Mouse (Mus musculus): Measurements from ENCODE around the gene Gm12117. TPM values are rescaled to one million over a fixed set of nuclear protein-coding genes. Genes with fewer than 3 reads are reported as not detected.

The Gm12117 gene
- total RNA-seq (2012; rRNA removed) = not detected in 2 replicates
- polyA plus RNA-seq (2012; ENCODE audit: insufficient read depth in 1 of 2, insufficient read length in 2 of 2, low read depth in 1 of 2, low replicate concordance in 2 of 2, missing spikeins in 1 of 2) = under 1 TPM in 1 of 2 experiments, not detected in 1; 0.40 TPM

DNA sequence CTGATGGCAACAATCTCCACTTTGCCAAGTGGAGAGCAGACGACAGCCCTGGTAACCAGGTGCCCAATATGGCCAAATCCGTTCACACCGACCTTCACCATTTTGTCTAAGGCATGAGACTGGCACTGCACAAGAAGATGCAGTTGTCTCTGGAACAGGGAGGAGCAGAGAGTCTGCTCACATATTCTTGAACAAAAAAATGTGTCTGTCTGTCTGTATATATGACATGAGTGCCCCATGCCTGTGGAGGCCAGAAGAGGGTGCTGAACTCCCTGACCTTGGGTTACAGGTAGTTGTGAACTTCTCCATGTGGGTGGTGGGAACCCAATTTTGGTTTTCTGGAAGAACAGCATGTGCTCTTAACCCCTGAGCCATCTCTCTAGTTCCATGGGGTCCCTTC, at the start of gene Gm12117:
Gene Gm12117, minus strand, starts transcription at position 101 of the 400 bp plus-strand sequence.
- Histone ChIP-seq H3K9me3 (replicated peaks; ENCODE audit: insufficient read depth, low read length) (no peaks in the 10 kb centered on the region), H3K4me3 (ENCODE audit: control insufficient read depth in 1 of 2, insufficient read depth in 1 of 2, low read depth in 2 of 2, low read length in 2 of 2) (no peak within 1 kb of the TSS), H3K36me3 (ENCODE audit: control insufficient read depth in 1 of 2, insufficient read depth in 2 of 2, low read length in 2 of 2) (no peaks in the 10 kb centered on the region), H3K27ac (ENCODE audit: control insufficient read depth, low read depth, low read length) (no peak within 1 kb of the TSS), H3K9ac (ENCODE audit: control insufficient read depth, low read depth, low read length, poor library complexity, severe bottlenecking) (no peak within 1 kb of the TSS), H3K79me2 (ENCODE audit: control insufficient read depth, insufficient read depth, low read length, poor library complexity) (no peaks in the 10 kb centered on the region), H3K4me1 (ENCODE audit: control insufficient read depth in 1 of 2, insufficient read depth in 2 of 2, low read length in 2 of 2) (no peaks in the 10 kb centered on the region), H3K27me3 (ENCODE audit: control insufficient read depth in 1 of 2, insufficient read depth in 2 of 2, low read length in 2 of 2) (peaks cover 0 to 2% of the 10 kb centered on the region in 2 experiments; a peak in 2 of 4 replicates)
- TF ChIP-seq RCOR1 (IDR thresholded peaks at IDR 0.05; ENCODE audit: low read depth, low read length) (no peak), MAZ (IDR thresholded peaks at IDR 0.05; ENCODE audit: low read depth, low read length) (no peak), CHD2 (IDR thresholded peaks at IDR 0.05; ENCODE audit: low read length) (no peak), NRF1 (IDR thresholded peaks at IDR 0.05; ENCODE audit: insufficient read depth, low read depth, low read length, poor library complexity, severe bottlenecking) (no peak), MYC (IDR thresholded peaks at IDR 0.05; ENCODE audit: low read depth, low read length) (no peak), CHD1 (IDR thresholded peaks at IDR 0.05; ENCODE audit: low read depth, low read length) (no peak), ZKSCAN1 (IDR thresholded peaks at IDR 0.05; ENCODE audit: low read depth, low read length) (no peak), POLR2AphosphoS5 (IDR thresholded peaks at IDR 0.05; ENCODE audit: borderline replicate concordance, low read depth, low read length) (no peak), E2F4 (IDR thresholded peaks at IDR 0.05; ENCODE audit: borderline replicate concordance, low read depth, low read length) (no peak), ZMIZ1 (IDR thresholded peaks at IDR 0.05; ENCODE audit: low read depth, low read length) (no peak), GABPA (IDR thresholded peaks at IDR 0.05; ENCODE audit: low read depth, low read length) (no peak), MAX (IDR thresholded peaks at IDR 0.05; ENCODE audit: low read length) (no peak), TBP (IDR thresholded peaks at IDR 0.05; ENCODE audit: low read depth, low read length) (no peak), JUND (IDR thresholded peaks at IDR 0.05; ENCODE audit: low read depth, low read length) (no peak), KAT2A (conservative IDR thresholded peaks at IDR 0.05; ENCODE audit: low read depth, low read length) (no peak), ZNF384 (IDR thresholded peaks at IDR 0.05; ENCODE audit: low read depth, low read length) (no peak)
- DNase-seq (ENCODE audit: low read depth, low spot score) = no peak

DNA sequence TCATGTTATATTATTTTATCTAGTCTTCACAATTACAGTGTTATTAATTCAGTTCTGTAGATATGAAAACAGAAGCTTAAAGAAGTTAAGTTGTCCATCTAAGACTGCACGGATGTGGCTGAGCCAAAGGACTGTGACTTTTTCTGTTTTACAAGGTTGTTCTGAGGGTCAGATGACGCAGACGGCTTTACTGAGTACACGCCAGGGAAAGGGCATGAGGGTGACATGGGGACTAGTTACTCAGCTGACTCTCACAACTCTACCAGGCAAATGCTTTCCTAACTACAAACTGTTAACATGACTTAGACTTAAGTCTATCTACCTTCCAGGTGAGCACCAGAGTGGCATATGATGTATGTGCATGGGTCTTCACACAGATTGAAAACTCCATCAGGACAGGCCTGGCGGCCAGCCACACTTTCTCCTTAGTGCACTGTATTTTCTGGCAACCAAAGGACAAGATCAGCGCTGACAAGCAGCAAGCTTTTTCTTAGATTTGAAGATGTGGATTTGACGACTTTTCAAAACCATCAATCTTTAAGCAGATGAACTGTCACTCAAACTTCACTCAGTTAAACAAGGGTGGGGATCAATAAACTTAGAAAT, 42.6 kb upstream of the Gm12117 start:
- TF ChIP-seq USF2 (IDR thresholded peaks at IDR 0.05; ENCODE audit: borderline replicate concordance in 1 of 2, insufficient read depth in 1 of 2, low read depth in 1 of 2, low read length in 2 of 2) (no peak), MYB (IDR thresholded peaks at IDR 0.05; ENCODE audit: low read depth, low read length) (no peak), POLR2AphosphoS2 (IDR thresholded peaks at IDR 0.05; ENCODE audit: low read length) (no peak), UBTF (IDR thresholded peaks at IDR 0.05; ENCODE audit: borderline replicate concordance, insufficient read depth, low read depth, low read length) (no peak), TAL1 (IDR thresholded peaks at IDR 0.05; ENCODE audit: low read length) (no peak), SIN3A (IDR thresholded peaks at IDR 0.05; ENCODE audit: low read length) (no peak), MAZ (IDR thresholded peaks at IDR 0.05; ENCODE audit: low read depth, low read length) (no peak), MYC (IDR thresholded peaks at IDR 0.05; ENCODE audit: low read depth, low read length) (no peak), CHD1 (IDR thresholded peaks at IDR 0.05; ENCODE audit: low read depth, low read length) (no peak)
- no peak overlapping the region for H3K9ac ChIP-seq (ENCODE audit: control insufficient read depth, low read depth, low read length, poor library complexity, severe bottlenecking)
- no peaks in the 10 kb centered on the region for H3K79me2 ChIP-seq (ENCODE audit: control insufficient read depth, insufficient read depth, low read length, poor library complexity)
- H3K27me3 ChIP-seq (ENCODE audit: control insufficient read depth in 1 of 2, insufficient read depth in 2 of 2, low read length in 2 of 2) = peaks cover 3 to 5% of the 10 kb centered on the region in 2 experiments; a peak in 3 of 4 replicates
- DNase-seq (ENCODE audit: low read depth, low spot score) = no peak
- H3K27ac ChIP-seq (ENCODE audit: control insufficient read depth, low read depth, low read length) = no peak overlapping the region
- no peaks in the 10 kb centered on the region for H3K9me3 ChIP-seq (replicated peaks; ENCODE audit: insufficient read depth, low read length)
- no peak overlapping the region for H3K4me3 ChIP-seq (ENCODE audit: control insufficient read depth in 1 of 2, insufficient read depth in 1 of 2, low read depth in 2 of 2, low read length in 2 of 2)
- H3K4me1 ChIP-seq (ENCODE audit: control insufficient read depth in 1 of 2, insufficient read depth in 2 of 2, low read length in 2 of 2) = no peaks in the 10 kb centered on the region
- H3K36me3 ChIP-seq (ENCODE audit: control insufficient read depth in 1 of 2, insufficient read depth in 2 of 2, low read length in 2 of 2) = no peaks in the 10 kb centered on the region

Measured in MEL (cell line).